Mouse (Mus musculus) liver, embryonic 14.5 days (tissue): ENCODE results near the gene Rbm47.

Experiments used
- CTCF ChIP-seq: IDR thresholded peaks from 2 replicates; pipeline ENCODE4 v1.5.1; 2016; ENCODE audit warnings: antibody characterized with exemption, low read depth, control low read depth
- EP300 ChIP-seq: IDR thresholded peaks from 2 replicates; pipeline ENCODE4 v1.6.1; 2016; ENCODE audit warnings: antibody characterized with exemption, low read depth

GRCm38 (mm10) chr5:66138597-66138996 lies 34.3 kb downstream of the Rbm47 start:
- TF ChIP-seq CTCF: no peak
- TF ChIP-seq EP300: no peak
